In genomic region chr10:12931492-12932400, GRCm38 (mm10) we compare ENCODE assay signal across 12 mouse cellular contexts. TPM values are rescaled to one million over a fixed set of nuclear protein-coding genes. Genes with fewer than 3 reads are reported as not detected.
A peak's percentile ranks its signal among the peaks of the same experiment; 100 is the strongest.
DNase-seq lines count a peak whose midpoint lies in the region; ATAC-seq and TF ChIP-seq lines count a peak whose summit lies in the region.
"Had no signal": no experiment of that assay in that cellular context is flagged by ENCODE, and none has a peak within 500 bp of the region (broad histone marks: within the 10 kb centered on the region; RNA-seq: fewer than 3 reads in every experiment).

No protein-coding gene starts in this region.

- TF ChIP-seq POLR2A in embryonic fibroblast, embryonic 13.5 days (IDR thresholded peaks at IDR 0.05; ENCODE audit: low read depth, low read length) = no peak

- TF ChIP-seq EP300 in lung, postnatal 0 days (IDR thresholded peaks at IDR 0.05) = peak; percentile 68; the same call in 1 of the 2 replicates
- TF ChIP-seq EP300 in stomach, postnatal 0 days (optimal IDR thresholded peaks at IDR 0.05) = no peak

- 0 out of 2 replicates have a peak, but pooled peaks have one; percentile 28 for ATAC-seq in hindbrain, embryonic 13.5 days (ENCODE audit: low FRiP score)
- ATAC-seq in hindbrain, embryonic 11.5 days (ENCODE audit: low FRiP score) = no peak
- peak; percentile 90 for ATAC-seq in lung, postnatal 0 days
- 0 out of 2 replicates have a peak, but pooled peaks have one; percentile 45 for ATAC-seq in stomach, postnatal 0 days (ENCODE audit: low FRiP score, low TSS enrichment)
- ATAC-seq: CD4-positive, CD25-positive, alpha-beta regulatory T cell, adult 4 months had no signal

- H3K27ac ChIP-seq in hindbrain, embryonic 13.5 days = no peak overlapping the region
- no peak overlapping the region for H3K27ac ChIP-seq in hindbrain, embryonic 11.5 days (ENCODE audit: low read depth, low read length)
- H3K27ac ChIP-seq in lung, postnatal 0 days (ENCODE audit: low read length) = peak overlapping the region; percentile 3
- H3K27ac ChIP-seq in embryonic fibroblast, embryonic 13.5 days (ENCODE audit: insufficient read depth, low read length) = peak overlapping the region; percentile 8
- no peak overlapping the region for H3K27ac ChIP-seq in stomach, postnatal 0 days (replicated peaks)
- H3K27ac ChIP-seq: heart, adult 2 months had no signal

- no peaks in the 10 kb centered on the region; the same call in 1 of the 2 replicates for H3K4me1 ChIP-seq in hindbrain, embryonic 13.5 days (replicated peaks)
- H3K4me1 ChIP-seq in hindbrain, embryonic 11.5 days (replicated peaks; ENCODE audit: control insufficient read depth, insufficient read depth, low read length) = no peaks in the 10 kb centered on the region
- H3K4me1 ChIP-seq in lung, postnatal 0 days (ENCODE audit: insufficient read depth, low read depth, low read length) = no peaks in the 10 kb centered on the region
- 0 out of 2 replicates have a peak, but pooled peaks cover 2% of the 10 kb centered on the region for H3K4me1 ChIP-seq in embryonic fibroblast, embryonic 13.5 days (ENCODE audit: control insufficient read depth, insufficient read depth, low read length)
- H3K4me1 ChIP-seq in stomach, postnatal 0 days (replicated peaks; ENCODE audit: control insufficient read depth, insufficient read depth) = no peaks in the 10 kb centered on the region

- no peak overlapping the region for H3K4me2 ChIP-seq in hindbrain, embryonic 13.5 days
- no peak overlapping the region for H3K4me2 ChIP-seq in hindbrain, embryonic 11.5 days (replicated peaks; ENCODE audit: low read depth, low read length)
- no peak overlapping the region for H3K4me2 ChIP-seq in lung, postnatal 0 days (replicated peaks; ENCODE audit: low read depth, low read length)
- H3K4me2 ChIP-seq in stomach, postnatal 0 days (replicated peaks; ENCODE audit: low read depth) = no peak overlapping the region

- no peak; the same call in 1 of the 2 replicates for TF ChIP-seq CTCF in lung, postnatal 0 days (IDR thresholded peaks at IDR 0.05)
- TF ChIP-seq CTCF in embryonic fibroblast, embryonic 13.5 days (IDR thresholded peaks at IDR 0.05; ENCODE audit: borderline replicate concordance, insufficient read depth, low read length) = no peak
- no peak for TF ChIP-seq CTCF in stomach, postnatal 0 days (IDR thresholded peaks at IDR 0.05; ENCODE audit: low read depth)

- no peaks in the 10 kb centered on the region for H3K36me3 ChIP-seq in hindbrain, embryonic 13.5 days
- H3K36me3 ChIP-seq in hindbrain, embryonic 11.5 days (ENCODE audit: control insufficient read depth, insufficient read depth, low read length) = no peaks in the 10 kb centered on the region
- no peaks in the 10 kb centered on the region for H3K36me3 ChIP-seq in lung, postnatal 0 days (ENCODE audit: insufficient read depth, low read length)
- H3K36me3 ChIP-seq in stomach, postnatal 0 days (ENCODE audit: control insufficient read depth, insufficient read depth, low read length) = no peaks in the 10 kb centered on the region

- H3K4me3 ChIP-seq in hindbrain, embryonic 13.5 days = no peak overlapping the region
- H3K4me3 ChIP-seq in hindbrain, embryonic 11.5 days (ENCODE audit: low read depth, low read length) = no peak overlapping the region
- H3K4me3 ChIP-seq in lung, postnatal 0 days (ENCODE audit: low read depth, low read length) = no peak overlapping the region
- no peak overlapping the region for H3K4me3 ChIP-seq in embryonic fibroblast, embryonic 13.5 days (ENCODE audit: insufficient read depth, low read length)
- H3K4me3 ChIP-seq in stomach, postnatal 0 days (ENCODE audit: low read depth, low read length) = no peak overlapping the region
- H3K4me3 ChIP-seq: heart, adult 2 months had no signal

- H3K9ac ChIP-seq in hindbrain, embryonic 13.5 days = no peak overlapping the region
- H3K9ac ChIP-seq in hindbrain, embryonic 11.5 days (ENCODE audit: low read depth, low read length) = no peak overlapping the region
- H3K9ac ChIP-seq in lung, postnatal 0 days (replicated peaks; ENCODE audit: low read depth) = no peak overlapping the region
- no peak overlapping the region for H3K9ac ChIP-seq in stomach, postnatal 0 days (ENCODE audit: low read length)

- H3K9me3 ChIP-seq in hindbrain, embryonic 13.5 days = no peaks in the 10 kb centered on the region
- no peaks in the 10 kb centered on the region for H3K9me3 ChIP-seq in hindbrain, embryonic 11.5 days (ENCODE audit: control insufficient read depth, low read length)
- H3K9me3 ChIP-seq in lung, postnatal 0 days (ENCODE audit: low read length) = no peaks in the 10 kb centered on the region
- H3K9me3 ChIP-seq in stomach, postnatal 0 days (ENCODE audit: control insufficient read depth, low read length) = no peaks in the 10 kb centered on the region

- DNase-seq in hindbrain, embryonic 11.5 days (ENCODE audit: low spot score) = no peak
- DNase-seq in lung, postnatal 0 days (ENCODE audit: low spot score) = peak; percentile 66
- no peak for DNase-seq in lung, adult 18-20 months
- no peak for DNase-seq in stomach, postnatal 0 days (ENCODE audit: low spot score)
- DNase-seq in thymus, postnatal 0 days (ENCODE audit: low spot score) = no peak
- DNase-seq in thymus, postnatal 10 days (ENCODE audit: low spot score in 2 of 2) = no peak
- DNase-seq: cerebellum, postnatal 36 days; heart, adult 2 months; heart, postnatal 4 days had no signal

- WGBS in hindbrain, embryonic 13.5 days = 57% methylated on average over 10 of the region's 10 CpGs
- WGBS in hindbrain, embryonic 11.5 days = 58% methylated on average over 10 of the region's 10 CpGs
- WGBS in lung, postnatal 0 days = 34% methylated on average over 10 of the region's 10 CpGs
- 41% methylated on average over 10 of the region's 10 CpGs for WGBS in stomach, postnatal 0 days

- no peaks in the 10 kb centered on the region for H3K27me3 ChIP-seq in hindbrain, embryonic 13.5 days
- no peaks in the 10 kb centered on the region for H3K27me3 ChIP-seq in hindbrain, embryonic 11.5 days (ENCODE audit: control insufficient read depth, insufficient read depth, low read length)
- H3K27me3 ChIP-seq in lung, postnatal 0 days (replicated peaks; ENCODE audit: insufficient read depth, low read length) = no peaks in the 10 kb centered on the region
- H3K27me3 ChIP-seq in stomach, postnatal 0 days (ENCODE audit: control insufficient read depth, insufficient read depth, low read length) = no peaks in the 10 kb centered on the region

RNA-seq across cellular contexts. Expression of gene Stx11, which starts 32.4 kb away (rescaled TPM):
- polyA plus RNA-seq in hindbrain, embryonic 13.5 days (2015; fragmentation: Nextera tagmentation; extraction: Ambion mirVana) = 1.2 and 1.3 TPM in 2 replicates
- polyA plus RNA-seq in hindbrain, embryonic 11.5 days (2014; fragmentation: Nextera tagmentation; extraction: Ambion mirVana) = 1.4 and 2.7 TPM in 2 replicates
- 8.9 and 12.0 TPM in 2 replicates for polyA plus RNA-seq in lung, postnatal 0 days (2015; fragmentation: Nextera tagmentation; extraction: Ambion mirVana)
- 5.1 and 6.8 TPM in 2 replicates for polyA plus RNA-seq in embryonic fibroblast, embryonic 13.5 days (2011; ENCODE audit: insufficient read length, low read depth, missing spikeins)
- 3.7 and 5.0 TPM in 2 replicates for polyA plus RNA-seq in stomach, postnatal 0 days (2015; fragmentation: Nextera tagmentation; extraction: Ambion mirVana)
- polyA plus RNA-seq in thymus, postnatal 0 days (2015; fragmentation: Nextera tagmentation; extraction: Ambion mirVana) = 20.6 and 21.9 TPM in 2 replicates

Comparison
In these comparisons a context has a peak if more than half of its experiments do, and no peak if none do; other contexts are left out.
1. H3K27ac ChIP-seq: peak in lung, postnatal 0 days (single experiment) and embryonic fibroblast, embryonic 13.5 days (single experiment); none in hindbrain, embryonic 13.5 days (single experiment), hindbrain, embryonic 11.5 days (single experiment) and stomach, postnatal 0 days (single experiment).